ENCODE assay signal across 15 mouse cellular contexts in genomic region chr17:27432145-27432650, GRCm38 (mm10).
DNase-seq lines count a peak whose midpoint lies in the region; ATAC-seq and TF ChIP-seq lines count a peak whose summit lies in the region.
"Had no signal": no experiment of that assay in that cellular context is flagged by ENCODE, and none has a peak within 500 bp of the region (broad histone marks: within the 10 kb centered on the region; RNA-seq: fewer than 3 reads in every experiment).

No protein-coding gene starts in this region.

- peaks cover 40% of the 10 kb centered on the region; the same call in 1 of the 2 replicates for H3K27me3 ChIP-seq in forebrain, embryonic 12.5 days
- H3K27me3 ChIP-seq in forebrain, embryonic 11.5 days (ENCODE audit: control insufficient read depth, insufficient read depth, low read length) = no peaks in the 10 kb centered on the region; the same call in 1 of the 2 replicates
- no peaks in the 10 kb centered on the region for H3K27me3 ChIP-seq in hindbrain, embryonic 11.5 days (ENCODE audit: control insufficient read depth, insufficient read depth, low read length)
- H3K27me3 ChIP-seq in midbrain, embryonic 15.5 days (replicated peaks) = no peaks in the 10 kb centered on the region
- H3K27me3 ChIP-seq in lung, postnatal 0 days (replicated peaks; ENCODE audit: insufficient read depth, low read length) = no peaks in the 10 kb centered on the region
- H3K27me3 ChIP-seq: hindbrain, embryonic 15.5 days had no signal

- no peak for TF ChIP-seq EP300 in lung, postnatal 0 days (IDR thresholded peaks at IDR 0.05)

- no peak overlapping the region for H3K9ac ChIP-seq in forebrain, embryonic 12.5 days
- H3K9ac ChIP-seq in forebrain, embryonic 11.5 days (ENCODE audit: low read length) = no peak overlapping the region
- no peak overlapping the region for H3K9ac ChIP-seq in hindbrain, embryonic 11.5 days (ENCODE audit: low read depth, low read length)
- no peak overlapping the region for H3K9ac ChIP-seq in midbrain, embryonic 15.5 days
- H3K9ac ChIP-seq in lung, postnatal 0 days (replicated peaks; ENCODE audit: low read depth) = no peak overlapping the region
- H3K9ac ChIP-seq: hindbrain, embryonic 15.5 days; liver, embryonic 15.5 days had no signal

- H3K4me2 ChIP-seq in forebrain, embryonic 12.5 days = no peak overlapping the region
- H3K4me2 ChIP-seq in forebrain, embryonic 11.5 days (ENCODE audit: low read depth, low read length, severe bottlenecking) = no peak overlapping the region
- H3K4me2 ChIP-seq in hindbrain, embryonic 11.5 days (replicated peaks; ENCODE audit: low read depth, low read length) = no peak overlapping the region
- H3K4me2 ChIP-seq in midbrain, embryonic 15.5 days = no peak overlapping the region
- H3K4me2 ChIP-seq in lung, postnatal 0 days (replicated peaks; ENCODE audit: low read depth, low read length) = no peak overlapping the region
- H3K4me2 ChIP-seq: hindbrain, embryonic 15.5 days; liver, embryonic 15.5 days had no signal

- peaks cover 50% of the 10 kb centered on the region for H3K4me1 ChIP-seq in forebrain, embryonic 12.5 days
- peaks cover 15% of the 10 kb centered on the region for H3K4me1 ChIP-seq in forebrain, embryonic 11.5 days (replicated peaks; ENCODE audit: control insufficient read depth, insufficient read depth, low read length)
- peaks cover 4% of the 10 kb centered on the region; the same call in 1 of the 2 replicates for H3K4me1 ChIP-seq in hindbrain, embryonic 11.5 days (replicated peaks; ENCODE audit: control insufficient read depth, insufficient read depth, low read length)
- H3K4me1 ChIP-seq in midbrain, embryonic 15.5 days = peaks cover 25% of the 10 kb centered on the region
- no peaks in the 10 kb centered on the region for H3K4me1 ChIP-seq in lung, postnatal 0 days (ENCODE audit: insufficient read depth, low read depth, low read length)
- H3K4me1 ChIP-seq: liver, embryonic 15.5 days had no signal

- 36% methylated on average over 9 of the region's 9 CpGs for WGBS in forebrain, embryonic 12.5 days
- 50% methylated on average over 9 of the region's 9 CpGs for WGBS in forebrain, embryonic 11.5 days
- WGBS in hindbrain, embryonic 11.5 days = 39% methylated on average over 9 of the region's 9 CpGs
- WGBS in midbrain, embryonic 15.5 days = 32% methylated on average over 9 of the region's 9 CpGs
- 63% methylated on average over 9 of the region's 9 CpGs for WGBS in lung, postnatal 0 days

- no peak for TF ChIP-seq CTCF in lung, postnatal 0 days (IDR thresholded peaks at IDR 0.05)

- no peak for DNase-seq in forebrain, embryonic 11.5 days (ENCODE audit: low spot score)
- peak; percentile 62 for DNase-seq in hindbrain, embryonic 11.5 days (ENCODE audit: low spot score)
- peak; percentile 54 for DNase-seq in thymus, postnatal 14 days
- DNase-seq in lung, postnatal 0 days (ENCODE audit: low spot score) = no peak
- DNase-seq in testis, postnatal 14 days (ENCODE audit: low spot score) = no peak
- DNase-seq: gastrocnemius, postnatal 10 days; left cerebral cortex, postnatal 4 days; lung, postnatal 4 days; right cerebral cortex, adult 18-20 months had no signal

- ATAC-seq in forebrain, embryonic 12.5 days (ENCODE audit: low FRiP score) = peak; percentile 18; the same call in 1 of the 2 replicates
- ATAC-seq in forebrain, embryonic 11.5 days (replicated peaks; ENCODE audit: low FRiP score) = no peak
- peak; percentile 48 for ATAC-seq in hindbrain, embryonic 11.5 days (ENCODE audit: low FRiP score)
- ATAC-seq in midbrain, embryonic 15.5 days (replicated peaks) = no peak
- no peak for ATAC-seq in lung, postnatal 0 days
- ATAC-seq in CD4-positive, CD25-positive, alpha-beta regulatory T cell, adult 4 months = no peak

- 0 out of 2 replicates have a peak overlapping the region, but pooled peaks have one; percentile 13 for H3K27ac ChIP-seq in forebrain, embryonic 12.5 days
- no peak overlapping the region for H3K27ac ChIP-seq in forebrain, embryonic 11.5 days (ENCODE audit: low read depth, low read length)
- H3K27ac ChIP-seq in hindbrain, embryonic 11.5 days (ENCODE audit: low read depth, low read length) = peak overlapping the region; percentile 68
- 0 out of 2 replicates have a peak overlapping the region, but pooled peaks have one; percentile 11 for H3K27ac ChIP-seq in midbrain, embryonic 15.5 days
- H3K27ac ChIP-seq in lung, postnatal 0 days (ENCODE audit: low read length) = no peak overlapping the region
- H3K27ac ChIP-seq: heart, embryonic 10.5 days; hindbrain, embryonic 15.5 days; liver, embryonic 15.5 days had no signal

- no peaks in the 10 kb centered on the region for H3K36me3 ChIP-seq in forebrain, embryonic 12.5 days (replicated peaks)
- no peaks in the 10 kb centered on the region for H3K36me3 ChIP-seq in forebrain, embryonic 11.5 days (ENCODE audit: control insufficient read depth, insufficient read depth, low read length)
- H3K36me3 ChIP-seq in hindbrain, embryonic 11.5 days (ENCODE audit: control insufficient read depth, insufficient read depth, low read length) = no peaks in the 10 kb centered on the region
- H3K36me3 ChIP-seq in midbrain, embryonic 15.5 days (replicated peaks) = no peaks in the 10 kb centered on the region
- no peaks in the 10 kb centered on the region for H3K36me3 ChIP-seq in lung, postnatal 0 days (ENCODE audit: insufficient read depth, low read length)
- H3K36me3 ChIP-seq: heart, embryonic 10.5 days; hindbrain, embryonic 15.5 days; liver, embryonic 15.5 days had no signal

- H3K4me3 ChIP-seq in forebrain, embryonic 12.5 days (replicated peaks) = no peak overlapping the region
- no peak overlapping the region for H3K4me3 ChIP-seq in forebrain, embryonic 11.5 days (ENCODE audit: low read depth, low read length)
- no peak overlapping the region for H3K4me3 ChIP-seq in hindbrain, embryonic 11.5 days (ENCODE audit: low read depth, low read length)
- no peak overlapping the region for H3K4me3 ChIP-seq in midbrain, embryonic 15.5 days
- no peak overlapping the region for H3K4me3 ChIP-seq in lung, postnatal 0 days (ENCODE audit: low read depth, low read length)
- H3K4me3 ChIP-seq: heart, embryonic 10.5 days; hindbrain, embryonic 15.5 days; liver, embryonic 15.5 days had no signal

- H3K9me3 ChIP-seq in forebrain, embryonic 12.5 days = peaks cover 9% of the 10 kb centered on the region
- no peaks in the 10 kb centered on the region; the same call in 1 of the 2 replicates for H3K9me3 ChIP-seq in forebrain, embryonic 11.5 days (ENCODE audit: control insufficient read depth, low read length)
- 0 out of 2 replicates have a peak, but pooled peaks cover 3% of the 10 kb centered on the region for H3K9me3 ChIP-seq in hindbrain, embryonic 11.5 days (ENCODE audit: control insufficient read depth, low read length)
- no peaks in the 10 kb centered on the region for H3K9me3 ChIP-seq in midbrain, embryonic 15.5 days
- 0 out of 2 replicates have a peak, but pooled peaks cover 5% of the 10 kb centered on the region for H3K9me3 ChIP-seq in lung, postnatal 0 days (ENCODE audit: low read length)
- H3K9me3 ChIP-seq: hindbrain, embryonic 15.5 days; liver, embryonic 15.5 days had no signal

Comparison
In these comparisons a context has a peak if more than half of its experiments do, and no peak if none do; other contexts are left out.
1. ATAC-seq: peak in forebrain, embryonic 12.5 days (single experiment) and hindbrain, embryonic 11.5 days (single experiment); none in forebrain, embryonic 11.5 days (single experiment), midbrain, embryonic 15.5 days (single experiment), lung, postnatal 0 days (single experiment) and CD4-positive, CD25-positive, alpha-beta regulatory T cell, adult 4 months (single experiment).
2. H3K27ac ChIP-seq: peak in forebrain, embryonic 12.5 days (single experiment), hindbrain, embryonic 11.5 days (single experiment) and midbrain, embryonic 15.5 days (single experiment); none in forebrain, embryonic 11.5 days (single experiment) and lung, postnatal 0 days (single experiment).
3. DNase-seq: peak in hindbrain, embryonic 11.5 days (single experiment) and thymus, postnatal 14 days (single experiment); none in forebrain, embryonic 11.5 days (single experiment), lung, postnatal 0 days (single experiment) and testis, postnatal 14 days (single experiment).